Mouse (Mus musculus) Muller cell, postnatal 12 days (primary cell): ENCODE results near the gene Amfr.

Source experiments
- DNase-seq: peaks from one replicate; pipeline ENCODE4 v3.0.0-alpha.2; 2015; ENCODE audit errors: inconsistent ontology term

Gene Amfr

GRCm38 (mm10) chr8:93981679-93982215, 30.9 kb downstream of the Amfr start:
- peak; percentile 30 for DNase-seq

- peak; percentile 78 for DNase-seq
Observed at GRCm38 (mm10) chr8:93980141-93980540, 32.5 kb downstream of the Amfr start.

GRCm38 (mm10) chr8:93976446-93977211, 36.0 kb downstream of the Amfr start:
- no peak for DNase-seq

GRCm38 (mm10) chr8:93975358-93975757, 37.3 kb downstream of the Amfr start:
- no peak for DNase-seq

GRCm38 (mm10) chr8:93974602-93975186, 37.9 kb downstream of the Amfr start:
- DNase-seq, result no peak

GRCm38 (mm10) chr8:93973831-93974375, 38.7 kb downstream of the Amfr start:
- no peak for DNase-seq

GRCm38 (mm10) chr8:93972971-93973734, 39.5 kb downstream of the Amfr start:
- no peak for DNase-seq

GRCm38 (mm10) chr8:93972211-93972610, 40.4 kb downstream of the Amfr start:
- no peak for DNase-seq

GRCm38 (mm10) chr8:93971451-93971850, 41.2 kb downstream of the Amfr start:
- no peak for DNase-seq

GRCm38 (mm10) chr8:93969626-93970340, 42.9 kb downstream of the Amfr start:
- DNase-seq, result no peak

- DNase-seq, result no peak
Observed at GRCm38 (mm10) chr8:93968293-93968692, 44.3 kb downstream of the Amfr start.

GRCm38 (mm10) chr8:93960909-93961308, 51.7 kb downstream of the Amfr start:
- DNase-seq, result no peak

GRCm38 (mm10) chr8:93958402-93958801, 54.2 kb downstream of the Amfr start:
- DNase-seq, result no peak

GRCm38 (mm10) chr8:93952511-93952910, 60.1 kb downstream of the Amfr start:
- DNase-seq, result no peak

GRCm38 (mm10) chr8:93950133-93950532, 62.5 kb downstream of the Amfr start:
- DNase-seq, result no peak

- DNase-seq, result no peak
Observed at GRCm38 (mm10) chr8:93946397-93946796, 66.2 kb downstream of the Amfr start.

GRCm38 (mm10) chr8:93945781-93946180, 66.9 kb downstream of the Amfr start:
- DNase-seq, result no peak

- no peak for DNase-seq
Observed at GRCm38 (mm10) chr8:93941636-93942054, 71.0 kb downstream of the Amfr start.

GRCm38 (mm10) chr8:93940542-93941423, 71.9 kb downstream of the Amfr start:
- DNase-seq, result peak; percentile 17

- no peak for DNase-seq
Observed at GRCm38 (mm10) chr8:93938193-93938592, 74.4 kb downstream of the Amfr start.
